Mouse (Mus musculus): Measurements from ENCODE around the gene Slc38a9. TPM values are rescaled to one million over a fixed set of nuclear protein-coding genes. Genes with fewer than 3 reads are reported as not detected.

The Slc38a9 gene
- polyA plus RNA-seq, 1 experiment from 2014 or later = 19.0 TPM

GRCm38 (mm10) chr13:112745936-112746694 lies 85.6 kb downstream of the Slc38a9 start:
- no peaks in the 10 kb centered on the region for H3K4me1 ChIP-seq (replicated peaks; ENCODE audit: control insufficient read depth, insufficient read depth, low read length)
- no peaks in the 10 kb centered on the region for H3K9me3 ChIP-seq (ENCODE audit: control insufficient read depth, low read length)
- no peak for ATAC-seq (replicated peaks; ENCODE audit: low FRiP score)
- no peak overlapping the region for H3K27ac ChIP-seq (ENCODE audit: low read depth, low read length)
- DNase-seq (ENCODE audit: low spot score) = no peak
- H3K9ac ChIP-seq (ENCODE audit: low read length) = no peak overlapping the region
- H3K4me2 ChIP-seq (ENCODE audit: low read depth, low read length, severe bottlenecking) = no peak overlapping the region
- no peak overlapping the region for H3K4me3 ChIP-seq (ENCODE audit: low read depth, low read length)
- no peaks in the 10 kb centered on the region for H3K36me3 ChIP-seq (ENCODE audit: control insufficient read depth, insufficient read depth, low read length)
- H3K27me3 ChIP-seq (ENCODE audit: control insufficient read depth, insufficient read depth, low read length) = no peaks in the 10 kb centered on the region
- 84% methylated on average over 5 of the region's 5 CpGs for WGBS

GRCm38 (mm10) chr13:112746695-112747055 lies 86.1 kb downstream of the Slc38a9 start:
- Histone ChIP-seq H3K4me2 (ENCODE audit: low read depth, low read length, severe bottlenecking) (no peak overlapping the region), H3K36me3 (ENCODE audit: control insufficient read depth, insufficient read depth, low read length) (no peaks in the 10 kb centered on the region), H3K4me3 (ENCODE audit: low read depth, low read length) (no peak overlapping the region), H3K27me3 (ENCODE audit: control insufficient read depth, insufficient read depth, low read length) (no peaks in the 10 kb centered on the region), H3K4me1 (replicated peaks; ENCODE audit: control insufficient read depth, insufficient read depth, low read length) (peaks cover 5% of the 10 kb centered on the region; the same call in 1 of the 2 replicates), H3K9ac (ENCODE audit: low read length) (no peak overlapping the region), H3K27ac (ENCODE audit: low read depth, low read length) (no peak overlapping the region), H3K9me3 (ENCODE audit: control insufficient read depth, low read length) (no peaks in the 10 kb centered on the region)
- ATAC-seq (replicated peaks; ENCODE audit: low FRiP score) (no peak), DNase-seq (ENCODE audit: low spot score) (no peak)
- WGBS = 92% methylated on average over 10 of the region's 10 CpGs

- Histone ChIP-seq H3K9me3 (ENCODE audit: control insufficient read depth, low read length) (no peaks in the 10 kb centered on the region), H3K4me2 (ENCODE audit: low read depth, low read length, severe bottlenecking) (no peak overlapping the region), H3K9ac (ENCODE audit: low read length) (no peak overlapping the region), H3K4me1 (replicated peaks; ENCODE audit: control insufficient read depth, insufficient read depth, low read length) (peaks cover 6% of the 10 kb centered on the region; the same call in 1 of the 2 replicates), H3K4me3 (ENCODE audit: low read depth, low read length) (no peak overlapping the region), H3K27ac (ENCODE audit: low read depth, low read length) (no peak overlapping the region), H3K27me3 (ENCODE audit: control insufficient read depth, insufficient read depth, low read length) (no peaks in the 10 kb centered on the region), H3K36me3 (ENCODE audit: control insufficient read depth, insufficient read depth, low read length) (no peaks in the 10 kb centered on the region)
- no peak for ATAC-seq (replicated peaks; ENCODE audit: low FRiP score)
- 76% methylated on average over 6 of the region's 6 CpGs for WGBS
- DNase-seq (ENCODE audit: low spot score) = no peak
These were observed 87.4 kb downstream of the Slc38a9 start for GRCm38 (mm10) chr13:112747808-112748430.

GRCm38 (mm10) chr13:112748808-112749510 lies 88.4 kb downstream of the Slc38a9 start:
- ATAC-seq (replicated peaks; ENCODE audit: low FRiP score) = no peak
- no peak for DNase-seq (ENCODE audit: low spot score)
- WGBS = 91% methylated on average over 11 of the region's 11 CpGs
- H3K36me3 ChIP-seq (ENCODE audit: control insufficient read depth, insufficient read depth, low read length) = no peaks in the 10 kb centered on the region
- H3K9me3 ChIP-seq (ENCODE audit: control insufficient read depth, low read length) = no peaks in the 10 kb centered on the region
- H3K4me2 ChIP-seq (ENCODE audit: low read depth, low read length, severe bottlenecking) = no peak overlapping the region
- H3K27me3 ChIP-seq (ENCODE audit: control insufficient read depth, insufficient read depth, low read length) = no peaks in the 10 kb centered on the region
- no peak overlapping the region for H3K27ac ChIP-seq (ENCODE audit: low read depth, low read length)
- no peak overlapping the region for H3K4me3 ChIP-seq (ENCODE audit: low read depth, low read length)
- no peak overlapping the region for H3K9ac ChIP-seq (ENCODE audit: low read length)
- peaks cover 6% of the 10 kb centered on the region; the same call in 1 of the 2 replicates for H3K4me1 ChIP-seq (replicated peaks; ENCODE audit: control insufficient read depth, insufficient read depth, low read length)

GRCm38 (mm10) chr13:112749881-112750280 lies 89.3 kb downstream of the Slc38a9 start:
- Histone ChIP-seq H3K9me3 (ENCODE audit: control insufficient read depth, low read length) (no peaks in the 10 kb centered on the region), H3K4me1 (replicated peaks; ENCODE audit: control insufficient read depth, insufficient read depth, low read length) (peaks cover 6% of the 10 kb centered on the region; the same call in 1 of the 2 replicates), H3K36me3 (ENCODE audit: control insufficient read depth, insufficient read depth, low read length) (no peaks in the 10 kb centered on the region), H3K4me3 (ENCODE audit: low read depth, low read length) (no peak overlapping the region), H3K9ac (ENCODE audit: low read length) (no peak overlapping the region), H3K4me2 (ENCODE audit: low read depth, low read length, severe bottlenecking) (no peak overlapping the region), H3K27ac (ENCODE audit: low read depth, low read length) (no peak overlapping the region), H3K27me3 (ENCODE audit: control insufficient read depth, insufficient read depth, low read length) (no peaks in the 10 kb centered on the region)
- no peak for DNase-seq (ENCODE audit: low spot score)
- 80% methylated on average over 2 of the region's 2 CpGs for WGBS
- ATAC-seq (replicated peaks; ENCODE audit: low FRiP score) = no peak

- no peaks in the 10 kb centered on the region for H3K9me3 ChIP-seq (ENCODE audit: control insufficient read depth, low read length)
- no peak overlapping the region for H3K4me3 ChIP-seq (ENCODE audit: low read depth, low read length)
- no peaks in the 10 kb centered on the region for H3K36me3 ChIP-seq (ENCODE audit: control insufficient read depth, insufficient read depth, low read length)
- ATAC-seq (replicated peaks; ENCODE audit: low FRiP score) (peak; percentile 77), DNase-seq (ENCODE audit: low spot score) (peak; percentile 76)
- no peaks in the 10 kb centered on the region for H3K27me3 ChIP-seq (ENCODE audit: control insufficient read depth, insufficient read depth, low read length)
- no peak overlapping the region for H3K9ac ChIP-seq (ENCODE audit: low read length)
- H3K27ac ChIP-seq (ENCODE audit: low read depth, low read length) = no peak overlapping the region
- 38% methylated on average over 18 of the region's 18 CpGs for WGBS
- H3K4me1 ChIP-seq (replicated peaks; ENCODE audit: control insufficient read depth, insufficient read depth, low read length) = peaks cover 6% of the 10 kb centered on the region; the same call in 1 of the 2 replicates
- 0 out of 2 replicates have a peak overlapping the region, but pooled peaks have one; percentile 15 for H3K4me2 ChIP-seq (ENCODE audit: low read depth, low read length, severe bottlenecking)
These were observed 91.1 kb downstream of the Slc38a9 start for GRCm38 (mm10) chr13:112751454-112752308.

- Histone ChIP-seq H3K4me3 (ENCODE audit: low read depth, low read length) (no peak overlapping the region), H3K27me3 (ENCODE audit: control insufficient read depth, insufficient read depth, low read length) (no peaks in the 10 kb centered on the region), H3K4me2 (ENCODE audit: low read depth, low read length, severe bottlenecking) (no peak overlapping the region), H3K9ac (ENCODE audit: low read length) (no peak overlapping the region), H3K4me1 (replicated peaks; ENCODE audit: control insufficient read depth, insufficient read depth, low read length) (peaks cover 6% of the 10 kb centered on the region; the same call in 1 of the 2 replicates), H3K9me3 (ENCODE audit: control insufficient read depth, low read length) (no peaks in the 10 kb centered on the region), H3K36me3 (ENCODE audit: control insufficient read depth, insufficient read depth, low read length) (no peaks in the 10 kb centered on the region), H3K27ac (ENCODE audit: low read depth, low read length) (no peak overlapping the region)
- ATAC-seq (replicated peaks; ENCODE audit: low FRiP score) = no peak
- no peak for DNase-seq (ENCODE audit: low spot score)
- WGBS = 84% methylated on average over 11 of the region's 11 CpGs
These were observed 91.9 kb downstream of the Slc38a9 start for GRCm38 (mm10) chr13:112752309-112752975.
